Mouse (Mus musculus) olfactory bulb, adult 2 months (tissue): Measurements from ENCODE around the gene Coq7. TPM values are rescaled to one million over a fixed set of nuclear protein-coding genes. Genes with fewer than 3 reads are reported as not detected.

Source experiments
- H3K27ac ChIP-seq: fragments of 200-500 bp; 2 replicates; pipeline ENCODE4 v1.5.1; 2012; ENCODE audit warnings: low read depth, low read length; ENCODE audit not compliant: insufficient read depth
- H3K4me1 ChIP-seq: fragments of 200-500 bp; 2 replicates; pipeline ENCODE4 v1.6.1; 2012; ENCODE audit warnings: low read length; ENCODE audit not compliant: control insufficient read depth, insufficient read depth
- H3K4me3 ChIP-seq: fragments of 200-500 bp; 2 replicates; pipeline ENCODE4 v1.5.1; 2012; ENCODE audit warnings: mild to moderate bottlenecking, low read depth, low read length, moderate library complexity; ENCODE audit not compliant: insufficient read depth
- CTCF ChIP-seq: fragments of 200-500 bp; IDR thresholded peaks from 2 replicates; pipeline ENCODE4 v1.5.1; 2012; ENCODE audit warnings: low read depth, mild to moderate bottlenecking, low read length, moderate library complexity; ENCODE audit not compliant: insufficient read depth
- POLR2A ChIP-seq: fragments of 200-500 bp; IDR thresholded peaks from 2 replicates; pipeline ENCODE4 v1.6.1; 2012; ENCODE audit warnings: mild to moderate bottlenecking, low read depth, low read length, moderate library complexity; ENCODE audit not compliant: insufficient read depth
- WGBS: fragments of 180-500 bp; shearing (Covaris S2); methylation state at CpG from one replicate; pipeline ENCODE4 v1.1.7; 2018; 5-methylcytosine and 5-hydroxymethylcytosine counted together
- polyA plus RNA-seq: library from polyadenylated mRNA; stranded (reverse); fragments of >200 nt; gene quantifications from 2 replicates; pipeline ENCODE4 v1.2.4, GENCODE M21; 2012; ENCODE audit warnings: low replicate concordance; ENCODE audit not compliant: missing spikeins, insufficient read depth, insufficient read length

Coq7 gene
- polyA plus RNA-seq, 1 experiment = not detected

DNA sequence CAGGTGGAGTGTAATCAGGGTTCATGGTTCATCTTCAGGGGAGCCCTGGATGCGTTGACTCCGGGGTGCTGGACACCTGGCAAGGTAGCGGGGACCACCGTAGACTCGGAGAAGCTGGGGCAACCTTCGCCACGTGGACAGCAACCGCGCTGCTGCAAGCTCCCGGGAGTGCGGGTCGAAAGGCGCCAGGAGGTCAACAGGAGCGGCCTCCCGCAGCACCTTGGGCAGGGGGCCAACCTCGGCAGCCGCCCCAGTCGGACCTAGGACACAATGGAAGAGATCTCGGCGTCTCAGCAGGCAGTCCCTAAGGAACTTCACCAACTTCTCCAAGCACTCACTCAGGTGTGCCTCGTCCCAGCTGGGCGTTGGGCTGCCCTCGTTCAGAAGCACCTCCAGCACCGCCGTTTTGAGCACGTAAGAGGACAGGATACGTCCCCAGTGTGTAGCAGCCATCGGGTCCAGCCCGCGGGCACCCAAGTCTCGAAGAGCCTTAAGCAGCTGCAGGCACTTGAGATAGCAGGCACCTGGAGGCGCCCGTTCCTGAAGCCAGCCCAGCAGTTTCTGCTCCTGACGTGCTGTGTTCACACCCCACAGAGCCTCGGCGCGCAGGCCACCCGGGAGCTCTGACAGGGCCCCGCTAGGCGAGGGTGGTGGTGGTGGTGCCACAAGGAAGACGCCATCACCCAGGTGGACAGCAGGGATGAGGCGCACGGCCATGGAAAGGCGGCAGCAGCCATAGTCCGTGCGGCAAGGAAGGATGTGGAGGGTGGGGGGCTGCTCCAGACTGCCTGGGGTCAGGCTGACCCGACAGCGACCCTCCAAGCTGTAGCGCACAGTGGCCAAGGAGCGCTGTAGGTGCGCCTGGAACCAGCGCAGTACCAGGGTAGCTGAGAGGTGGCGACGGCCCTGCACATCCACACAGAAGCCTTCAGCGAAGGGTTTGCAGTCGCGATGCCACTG is 43.2 kb downstream of the Coq7 start:
- Histone ChIP-seq H3K4me3 (no peak overlapping the region), H3K4me1 (peaks cover 17% of the 10 kb centered on the region), H3K27ac (no peak overlapping the region)
- no peak for TF ChIP-seq CTCF
- TF ChIP-seq POLR2A = no peak
- 47% methylated on average over 57 of the region's 57 CpGs for WGBS

DNA sequence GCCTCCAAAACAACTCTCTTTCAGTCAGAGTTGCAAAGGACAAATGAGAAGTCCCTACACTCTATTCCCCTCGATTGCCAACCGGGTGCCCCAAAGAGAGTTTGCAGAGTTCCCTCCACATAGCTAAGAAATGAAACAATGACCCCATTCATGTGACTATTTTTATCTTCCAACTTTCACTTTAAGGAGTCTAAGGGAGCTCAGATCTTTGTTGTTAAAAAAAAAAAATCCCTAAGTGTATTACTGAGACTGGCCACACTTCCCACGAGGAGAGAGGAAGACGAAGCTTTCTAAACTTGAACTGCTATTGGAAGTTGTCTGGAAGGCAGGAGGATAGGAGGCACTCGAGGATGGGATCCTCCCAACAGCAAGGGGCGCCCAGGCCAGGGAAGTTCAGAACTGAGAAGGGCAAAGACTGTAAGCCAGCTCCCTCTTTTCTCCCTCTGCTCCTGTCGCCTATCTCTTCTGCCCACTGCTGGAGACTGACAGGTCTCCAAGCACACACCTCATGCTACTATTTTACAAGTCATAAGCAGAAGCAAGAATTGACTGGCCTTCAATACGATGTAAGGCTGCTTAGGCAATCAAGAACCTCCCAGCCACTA is 45.0 kb downstream of the Coq7 start:
- H3K4me1 ChIP-seq = peaks cover 17% of the 10 kb centered on the region
- WGBS = 43% methylated on average over 8 of the region's 8 CpGs
- no peak overlapping the region; the same call in 1 of the 2 replicates for H3K27ac ChIP-seq
- no peak overlapping the region for H3K4me3 ChIP-seq
- TF ChIP-seq CTCF (no peak), POLR2A (no peak)

GRCm38 (mm10) chr7:118486917-118487316 is 46.2 kb downstream of the Coq7 start:
- no peak overlapping the region for H3K27ac ChIP-seq
- 73% methylated on average over 5 of the region's 5 CpGs for WGBS
- peaks cover 17% of the 10 kb centered on the region for H3K4me1 ChIP-seq
- no peak overlapping the region for H3K4me3 ChIP-seq
- no peak for TF ChIP-seq POLR2A
- TF ChIP-seq CTCF = no peak

- TF ChIP-seq CTCF (no peak), POLR2A (no peak)
These were observed 49.2 kb downstream of the Coq7 start for GRCm38 (mm10) chr7:118483996-118484395.

DNA sequence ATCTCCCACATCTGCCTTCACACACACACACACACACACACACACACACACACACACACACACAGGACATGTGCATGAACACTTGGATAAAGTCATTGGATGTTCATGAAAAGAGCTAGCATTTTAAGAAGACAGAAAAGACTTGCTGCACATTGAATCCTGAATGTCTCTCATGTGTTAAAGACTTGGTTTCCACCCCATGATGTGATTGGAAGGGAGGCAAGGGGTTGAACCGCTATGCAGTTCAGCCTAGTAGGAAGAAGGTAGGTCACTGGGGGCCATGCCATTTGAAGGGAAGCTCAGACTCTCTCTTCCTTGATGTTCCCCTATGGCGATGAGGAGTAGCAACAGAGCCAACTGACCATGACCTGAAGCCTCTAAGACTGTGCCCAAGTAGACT is 51.2 kb downstream of the Coq7 start:
- Histone ChIP-seq H3K27ac (no peak overlapping the region), H3K4me1 (no peaks in the 10 kb centered on the region), H3K4me3 (no peak overlapping the region)
- 95% methylated on average over 2 of the region's 2 CpGs for WGBS
- no peak for TF ChIP-seq POLR2A

More at GRCm38 (mm10) chr7:118483996-118484395, 49.2 kb downstream of the Coq7 start:
- no peak overlapping the region for H3K27ac ChIP-seq
- 86% methylated on average over 1 of the region's 1 CpGs for WGBS
- no peak overlapping the region for H3K4me3 ChIP-seq
- H3K4me1 ChIP-seq = no peaks in the 10 kb centered on the region

DNA sequence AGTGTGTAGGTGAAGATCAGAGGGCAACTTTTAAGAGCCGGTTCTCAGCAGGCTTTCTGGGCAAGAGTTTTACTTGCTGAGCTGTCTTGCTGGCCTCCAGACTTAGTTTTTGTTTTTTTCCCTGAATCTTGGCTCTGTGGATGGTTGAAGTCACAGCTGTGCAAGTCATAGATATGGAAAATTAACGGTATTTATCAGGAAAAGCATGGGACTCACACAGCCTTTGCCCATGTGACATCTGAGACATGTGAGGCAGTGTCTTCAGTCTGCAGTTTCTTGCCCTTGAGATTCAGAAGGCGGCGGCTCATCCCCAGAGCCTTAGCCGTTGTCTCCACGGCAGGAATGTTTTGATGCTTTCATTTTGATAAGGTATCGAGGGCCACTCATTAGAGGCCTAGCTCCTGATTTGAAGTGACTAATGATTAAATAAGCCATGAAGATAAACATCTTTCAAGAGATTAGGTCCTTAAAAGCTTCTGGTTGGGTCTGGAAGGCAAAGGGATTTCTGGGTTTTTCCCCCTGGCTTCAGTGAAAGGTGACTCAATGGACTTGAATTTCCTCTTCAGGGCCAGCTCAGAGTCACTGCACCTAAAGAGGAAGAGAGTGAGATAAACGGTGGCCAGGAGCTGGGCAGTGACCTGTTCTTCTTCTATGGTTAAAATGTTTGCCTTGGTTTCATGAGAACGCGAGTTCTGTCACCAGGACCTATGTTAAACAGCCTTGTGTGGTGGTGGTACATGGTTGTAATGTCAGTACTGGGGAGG is 51.9 kb downstream of the Coq7 start:
- H3K4me1 ChIP-seq = no peaks in the 10 kb centered on the region
- WGBS = 84% methylated on average over 10 of the region's 10 CpGs
- no peak overlapping the region for H3K4me3 ChIP-seq
- no peak overlapping the region for H3K27ac ChIP-seq
- TF ChIP-seq POLR2A = no peak
- no peak for TF ChIP-seq CTCF

DNA sequence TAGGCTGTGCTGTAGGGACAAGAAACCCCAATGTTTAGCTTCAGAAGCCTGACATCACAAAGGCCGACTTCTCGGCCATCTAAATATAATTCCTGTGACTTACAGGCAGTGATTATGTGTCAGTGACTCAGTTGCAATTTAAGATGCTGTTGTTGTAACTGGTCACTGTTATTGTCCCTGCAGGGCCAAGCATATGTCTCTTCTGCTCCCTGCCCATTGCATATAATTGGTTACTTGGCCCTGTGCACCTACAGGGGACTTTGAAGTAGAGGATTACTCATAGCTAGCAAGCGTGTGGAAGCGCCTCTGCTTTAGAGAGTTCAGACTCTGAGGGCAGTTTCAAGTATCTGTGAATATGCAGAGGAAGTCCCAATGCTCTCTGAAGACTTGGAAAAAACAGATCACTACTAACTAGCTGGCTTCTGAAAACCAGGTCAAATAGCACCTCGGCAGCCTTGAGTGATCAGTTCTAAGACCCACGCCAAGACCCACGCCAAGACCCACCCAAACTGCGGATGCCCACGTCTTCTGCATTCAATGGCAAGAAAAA is 52.9 kb downstream of the Coq7 start:
- H3K4me1 ChIP-seq = no peaks in the 10 kb centered on the region
- no peak overlapping the region for H3K4me3 ChIP-seq
- 83% methylated on average over 9 of the region's 9 CpGs for WGBS
- H3K27ac ChIP-seq = no peak overlapping the region
- TF ChIP-seq CTCF = no peak
- TF ChIP-seq POLR2A = no peak

- Histone ChIP-seq H3K27ac (no peak overlapping the region), H3K4me3 (no peak overlapping the region), H3K4me1 (no peaks in the 10 kb centered on the region)
- TF ChIP-seq CTCF = no peak
- TF ChIP-seq POLR2A = no peak
- WGBS = 62% methylated on average over 3 of the region's 3 CpGs
These were observed 54.3 kb downstream of the Coq7 start for GRCm38 (mm10) chr7:118478835-118479312.
